Mouse (Mus musculus): ENCODE measurements around the gene Aes. TPM values are rescaled to one million over a fixed set of nuclear protein-coding genes. Genes with fewer than 3 reads are reported as not detected.
A peak's percentile ranks its signal among the peaks of the same experiment; 100 is the strongest.

The Aes gene
- total RNA-seq, 2 experiments from 2014 or later: 702 to 736 TPM

- Histone ChIP-seq H3K27ac (no peak overlapping the region), H3K4me3 (no peak overlapping the region)
- TF ChIP-seq CTCF (conservative IDR thresholded peaks at IDR 0.05): no peak
- DNase-seq (ENCODE audit: low spot score in 2 of 2): no peak
These were observed 12.3 kb upstream of the Aes start for GRCm38 (mm10) chr10:81546788-81547571.

- no peak for DNase-seq (ENCODE audit: low spot score in 2 of 2)
- Histone ChIP-seq H3K4me3 (no peak overlapping the region), H3K27ac (no peak overlapping the region)
- no peak for TF ChIP-seq CTCF (conservative IDR thresholded peaks at IDR 0.05)
These were observed 10.3 kb upstream of the Aes start for GRCm38 (mm10) chr10:81548944-81549343.

- peak; percentile 86 for TF ChIP-seq CTCF (conservative IDR thresholded peaks at IDR 0.05)
- H3K27ac ChIP-seq: no peak overlapping the region
- H3K4me3 ChIP-seq: no peak overlapping the region
- DNase-seq (ENCODE audit: low spot score in 2 of 2): peak in 1 of 2 experiments; percentile 62
These were observed 9.0 kb upstream of the Aes start for GRCm38 (mm10) chr10:81550257-81550656.

GRCm38 (mm10) chr10:81551597-81552102 is 7.6 kb upstream of the Aes start:
- peak; percentile 89 for TF ChIP-seq CTCF (conservative IDR thresholded peaks at IDR 0.05)
- Histone ChIP-seq H3K27ac (peak overlapping the region; percentile 75), H3K4me3 (peak overlapping the region; percentile 20)
- DNase-seq (ENCODE audit: low spot score in 2 of 2): peak; percentile 81 to 87

- no peak overlapping the region for H3K27ac ChIP-seq
- peak; percentile 77 for TF ChIP-seq CTCF (conservative IDR thresholded peaks at IDR 0.05)
- DNase-seq (ENCODE audit: low spot score in 2 of 2): no peak
- no peak overlapping the region for H3K4me3 ChIP-seq
These were observed 6.1 kb upstream of the Aes start for GRCm38 (mm10) chr10:81553232-81553631.

GRCm38 (mm10) chr10:81553807-81554755 is 5.2 kb upstream of the Aes start:
- TF ChIP-seq CTCF (conservative IDR thresholded peaks at IDR 0.05): no peak
- no peak for DNase-seq (ENCODE audit: low spot score in 2 of 2)
- no peak overlapping the region for H3K27ac ChIP-seq
- H3K4me3 ChIP-seq: no peak overlapping the region

- no peak overlapping the region for H3K27ac ChIP-seq
- DNase-seq (ENCODE audit: low spot score in 2 of 2): no peak
- TF ChIP-seq CTCF (conservative IDR thresholded peaks at IDR 0.05): peak; percentile 74
These were observed 3.0 kb upstream of the Aes start for GRCm38 (mm10) chr10:81556282-81556681.

GRCm38 (mm10) chr10:81557491-81557890 is 1.8 kb upstream of the Aes start:
- Histone ChIP-seq H3K4me3 (no peak overlapping the region), H3K27ac (no peak overlapping the region)
- DNase-seq (ENCODE audit: low spot score in 2 of 2): no peak
- no peak for TF ChIP-seq CTCF (conservative IDR thresholded peaks at IDR 0.05)

More at GRCm38 (mm10) chr10:81556282-81556681, 3.0 kb upstream of the Aes start:
- no peak overlapping the region for H3K4me3 ChIP-seq

- peak; percentile 73 to 83 for DNase-seq (ENCODE audit: low spot score in 2 of 2)
- Histone ChIP-seq H3K27ac (peak overlapping the region; percentile 99), H3K4me3 (peak overlapping the region; percentile 82)
- no peak for TF ChIP-seq CTCF (conservative IDR thresholded peaks at IDR 0.05)
These were observed 595 bp downstream of the Aes start for GRCm38 (mm10) chr10:81559627-81560539.

- DNase-seq (ENCODE audit: low spot score in 2 of 2): no peak
- peak overlapping the region; percentile 99 for H3K27ac ChIP-seq
- peak overlapping the region; percentile 82 for H3K4me3 ChIP-seq
- TF ChIP-seq CTCF (conservative IDR thresholded peaks at IDR 0.05): no peak
These were observed 1.6 kb downstream of the Aes start for GRCm38 (mm10) chr10:81560719-81561459.

- no peak overlapping the region for H3K27ac ChIP-seq
- no peak overlapping the region for H3K4me3 ChIP-seq
- TF ChIP-seq CTCF (conservative IDR thresholded peaks at IDR 0.05): no peak
- no peak for DNase-seq (ENCODE audit: low spot score in 2 of 2)
These were observed 3.1 kb downstream of the Aes start for GRCm38 (mm10) chr10:81562411-81562810.

Measured in layer of hippocampus, adult 2 months (tissue).